9 mouse cellular contexts compared by ENCODE assay signal in genomic region chr1:87098358-87098975, GRCm38 (mm10). TPM values are rescaled to one million over a fixed set of nuclear protein-coding genes. Genes with fewer than 3 reads are reported as not detected.
DNase-seq lines count a peak whose midpoint lies in the region; ATAC-seq and TF ChIP-seq lines count a peak whose summit lies in the region.
"Had no signal": no experiment of that assay in that cellular context is flagged by ENCODE, and none has a peak within 500 bp of the region (broad histone marks: within the 10 kb centered on the region; RNA-seq: fewer than 3 reads in every experiment).

No protein-coding gene starts in this region.

- no peak overlapping the region for H3K27ac ChIP-seq in MEL (ENCODE audit: control insufficient read depth, low read depth, low read length)
- H3K27ac ChIP-seq in forebrain, embryonic 14.5 days (ENCODE audit: low read depth, low read length) = no peak overlapping the region
- no peak overlapping the region for H3K27ac ChIP-seq in lung, embryonic 15.5 days

- TF ChIP-seq POLR2A in MEL (IDR thresholded peaks at IDR 0.05; ENCODE audit: control insufficient read depth in 1 of 2, insufficient read depth in 1 of 2, low read depth in 1 of 2, low read length in 2 of 2, poor library complexity in 1 of 2) = no peak

- no peaks in the 10 kb centered on the region for H3K27me3 ChIP-seq in MEL (ENCODE audit: control insufficient read depth in 1 of 2, insufficient read depth in 2 of 2, low read length in 2 of 2)
- no peaks in the 10 kb centered on the region for H3K27me3 ChIP-seq in forebrain, embryonic 14.5 days (replicated peaks; ENCODE audit: control insufficient read depth, insufficient read depth, low read length)
- peaks cover 6% of the 10 kb centered on the region; the same call in 1 of the 2 replicates for H3K27me3 ChIP-seq in lung, embryonic 15.5 days

- 15% methylated on average over 30 of the region's 30 CpGs for WGBS in forebrain, embryonic 14.5 days
- 15% methylated on average over 30 of the region's 30 CpGs for WGBS in large intestine, adult 2 months
- WGBS in lung, embryonic 15.5 days = 15% methylated on average over 30 of the region's 30 CpGs

- ATAC-seq in forebrain, embryonic 14.5 days = peak; percentile 81
- ATAC-seq in lung, embryonic 15.5 days (ENCODE audit: borderline replicate concordance, extremely low read depth, low FRiP score, low TSS enrichment) = peak; percentile 42; the same call in 1 of the 2 replicates

- intact Hi-C loops in heart, postnatal 36 days (cut with DNase I) = loop anchor here (1.0 kb wide), 1 partner anchor 89 kb away; no protein-coding TSS in a partner anchor

- peak; percentile 23; the same call in 1 of the 2 replicates for TF ChIP-seq RAD21 in MEL (IDR thresholded peaks at IDR 0.05; ENCODE audit: low read depth, low read length)

- H3K4me2 ChIP-seq in forebrain, embryonic 14.5 days (ENCODE audit: low read length) = peak overlapping the region; percentile 23; the same call in 1 of the 2 replicates
- peak overlapping the region; percentile 28 for H3K4me2 ChIP-seq in lung, embryonic 15.5 days

- no peaks in the 10 kb centered on the region; a peak in 2 of 4 replicates for H3K4me1 ChIP-seq in MEL (ENCODE audit: control insufficient read depth in 1 of 2, insufficient read depth in 2 of 2, low read length in 2 of 2)
- H3K4me1 ChIP-seq in forebrain, embryonic 14.5 days (ENCODE audit: control insufficient read depth, insufficient read depth, low read length) = no peaks in the 10 kb centered on the region
- H3K4me1 ChIP-seq in lung, embryonic 15.5 days = no peaks in the 10 kb centered on the region

- H3K36me3 ChIP-seq in MEL (ENCODE audit: control insufficient read depth in 1 of 2, insufficient read depth in 2 of 2, low read length in 2 of 2) = no peaks in the 10 kb centered on the region
- no peaks in the 10 kb centered on the region for H3K36me3 ChIP-seq in forebrain, embryonic 14.5 days (ENCODE audit: control insufficient read depth, insufficient read depth, low read length)
- no peaks in the 10 kb centered on the region for H3K36me3 ChIP-seq in lung, embryonic 15.5 days

- peak; percentile 69 for DNase-seq in MEL (ENCODE audit: low read depth, low spot score)
- DNase-seq in c-Kit-positive CD71-positive TER-119-negative erythroid progenitor cells, embryonic 14.5 days (ENCODE audit: low read depth) = peak; percentile 17
- peak; percentile 54 for DNase-seq in forebrain, embryonic 14.5 days (ENCODE audit: low spot score)
- DNase-seq in heart, postnatal 36 days = peak; percentile 55 to 65
- DNase-seq in large intestine, adult 2 months (ENCODE audit: low read depth, low spot score) = peak; percentile 6
- DNase-seq in ovary, postnatal 36 days (ENCODE audit: low spot score) = peak; percentile 65
- peak; percentile 62 for DNase-seq in urinary bladder, postnatal 25 days (ENCODE audit: low spot score)

- H3K9me3 ChIP-seq in MEL (replicated peaks; ENCODE audit: insufficient read depth, low read length) = no peaks in the 10 kb centered on the region
- no peaks in the 10 kb centered on the region for H3K9me3 ChIP-seq in forebrain, embryonic 14.5 days (replicated peaks; ENCODE audit: control insufficient read depth, low read length)
- H3K9me3 ChIP-seq in lung, embryonic 15.5 days = no peaks in the 10 kb centered on the region

- peak; percentile 50 to 95 (median 68); a peak in 5 of 6 replicates for TF ChIP-seq CTCF in MEL (IDR thresholded peaks at IDR 0.05 in 2 of 3, conservative IDR thresholded peaks at IDR 0.05 in 1 of 3; ENCODE audit: control insufficient read depth in 1 of 3, insufficient read depth in 1 of 3, low read depth in 2 of 3, low read length in 3 of 3, poor library complexity in 1 of 3, severe bottlenecking in 1 of 3)

- no peak for TF ChIP-seq EP300 in MEL (IDR thresholded peaks at IDR 0.05; ENCODE audit: low read depth in 1 of 2, low read length in 2 of 2)

- H3K9ac ChIP-seq in MEL (ENCODE audit: control insufficient read depth, low read depth, low read length, poor library complexity, severe bottlenecking) = peak overlapping the region; percentile 48
- no peak overlapping the region for H3K9ac ChIP-seq in forebrain, embryonic 14.5 days (ENCODE audit: low read length)
- H3K9ac ChIP-seq in lung, embryonic 15.5 days = no peak overlapping the region

- peak overlapping the region in 1 of 2 experiments; percentile 43; a peak in 3 of 4 replicates for H3K4me3 ChIP-seq in MEL (ENCODE audit: control insufficient read depth in 1 of 2, insufficient read depth in 1 of 2, low read depth in 2 of 2, low read length in 2 of 2)
- H3K4me3 ChIP-seq in forebrain, embryonic 14.5 days (ENCODE audit: low read depth, low read length) = no peak overlapping the region
- H3K4me3 ChIP-seq in lung, embryonic 15.5 days = no peak overlapping the region

- no peaks in the 10 kb centered on the region for H3K79me2 ChIP-seq in MEL (ENCODE audit: control insufficient read depth, insufficient read depth, low read length, poor library complexity)

TF ChIP-seq in MEL, 35 proteins besides CTCF, POLR2A, EP300 and RAD21:
- TF ChIP-seq KAT2A (conservative IDR thresholded peaks at IDR 0.05; ENCODE audit: low read depth, low read length) (no peak), CHD2 (IDR thresholded peaks at IDR 0.05; ENCODE audit: low read length) (no peak), SMC3 (IDR thresholded peaks at IDR 0.05; ENCODE audit: low read depth, low read length) (peak; percentile 68)

RNA-seq across cellular contexts. Expression of gene Alpi, which starts 2.9 kb away (rescaled TPM):
- total RNA-seq in MEL (2012; rRNA removed) = not detected in 2 replicates
- polyA plus RNA-seq in MEL (2012; ENCODE audit: insufficient read depth in 1 of 2, insufficient read length in 2 of 2, low read depth in 1 of 2, low replicate concordance in 2 of 2, missing spikeins in 1 of 2) = not detected
- not detected in 2 replicates for polyA plus RNA-seq in forebrain, embryonic 14.5 days (2014; fragmentation: Nextera tagmentation; extraction: Ambion mirVana)
- total RNA-seq in heart, postnatal 36 days (2021) = not detected
- polyA plus RNA-seq in large intestine, adult 2 months (2012; rRNA removed) = 177 and 718 TPM in 2 replicates
- polyA plus RNA-seq in lung, embryonic 15.5 days (2015; fragmentation: Nextera tagmentation; extraction: Ambion mirVana) = 0.06 TPM in 1 of 2 replicates, not detected in the other

RNA-seq across cellular contexts. Expression of gene Alppl2, which starts 8.7 kb away (rescaled TPM):
- not detected in 2 replicates for total RNA-seq in MEL (2012; rRNA removed)
- not detected for polyA plus RNA-seq in MEL (2012; ENCODE audit: insufficient read depth in 1 of 2, insufficient read length in 2 of 2, low read depth in 1 of 2, low replicate concordance in 2 of 2, missing spikeins in 1 of 2)
- polyA plus RNA-seq in forebrain, embryonic 14.5 days (2014; fragmentation: Nextera tagmentation; extraction: Ambion mirVana) = not detected in 2 replicates
- not detected for total RNA-seq in heart, postnatal 36 days (2021)
- 1.5 and 6.3 TPM in 2 replicates for polyA plus RNA-seq in large intestine, adult 2 months (2012; rRNA removed)
- not detected in 2 replicates for polyA plus RNA-seq in lung, embryonic 15.5 days (2015; fragmentation: Nextera tagmentation; extraction: Ambion mirVana)
- total RNA-seq: layer of hippocampus, adult 8-10 months had no signal

RNA-seq across cellular contexts. Expression of gene Akp3, which starts 26.3 kb away (rescaled TPM):
- total RNA-seq in MEL (2012; rRNA removed) = not detected in 2 replicates
- polyA plus RNA-seq in MEL (2012; ENCODE audit: insufficient read depth in 1 of 2, insufficient read length in 2 of 2, low read depth in 1 of 2, low replicate concordance in 2 of 2, missing spikeins in 1 of 2) = under 1 TPM in 1 of 2 experiments, not detected in 1; 0.04 TPM
- not detected in 2 replicates for polyA plus RNA-seq in forebrain, embryonic 14.5 days (2014; fragmentation: Nextera tagmentation; extraction: Ambion mirVana)
- not detected for total RNA-seq in heart, postnatal 36 days (2021)
- 0.38 and 0.96 TPM in 2 replicates for polyA plus RNA-seq in large intestine, adult 2 months (2012; rRNA removed)
- not detected in 2 replicates for polyA plus RNA-seq in lung, embryonic 15.5 days (2015; fragmentation: Nextera tagmentation; extraction: Ambion mirVana)
- total RNA-seq: layer of hippocampus, adult 8-10 months had no signal

RNA-seq across cellular contexts. Expression of gene Ecel1, which starts 57.9 kb away (rescaled TPM):
- 0.73 and 2.1 TPM in 2 replicates for total RNA-seq in MEL (2012; rRNA removed)
- polyA plus RNA-seq in MEL (2012; ENCODE audit: insufficient read depth in 1 of 2, insufficient read length in 2 of 2, low read depth in 1 of 2, low replicate concordance in 2 of 2, missing spikeins in 1 of 2) = 1 to 10 TPM in 1 of 2 experiments, not detected in 1; 4.8 TPM
- 18.1 and 18.4 TPM in 2 replicates for polyA plus RNA-seq in forebrain, embryonic 14.5 days (2014; fragmentation: Nextera tagmentation; extraction: Ambion mirVana)
- total RNA-seq in heart, postnatal 36 days (2021) = not detected
- polyA plus RNA-seq in large intestine, adult 2 months (2012; rRNA removed) = 0.05 and 0.06 TPM in 2 replicates
- polyA plus RNA-seq in lung, embryonic 15.5 days (2015; fragmentation: Nextera tagmentation; extraction: Ambion mirVana) = 0.36 and 1.2 TPM in 2 replicates

Comparison
In these comparisons a context has a peak if more than half of its experiments do, and no peak if none do; other contexts are left out.
1. DNase-seq: peak in every context shown above with its lines; median percentile 69 in MEL; 65 in ovary, postnatal 36 days; 62 in urinary bladder, postnatal 25 days; 60 in heart, postnatal 36 days; 54 in forebrain, embryonic 14.5 days; 17 in c-Kit-positive CD71-positive TER-119-negative erythroid progenitor cells, embryonic 14.5 days; 6 in large intestine, adult 2 months.
2. RNA of gene Alpi, which starts 2.9 kb away (polyA plus RNA-seq): 177 to 718 TPM in large intestine, adult 2 months; 0.06 TPM in lung, embryonic 15.5 days, not detected in MEL and not detected in forebrain, embryonic 14.5 days; every median in the first group is over 100 times any median in the second.